Mouse (Mus musculus) CH12.LX (cell line): ENCODE data around the gene Ssb. TPM values are rescaled to one million over a fixed set of nuclear protein-coding genes. Genes with fewer than 3 reads are reported as not detected.

Source experiments
- DNase-seq: peaks from one replicate; pipeline ENCODE4 v3.0.0-alpha.2; 2013; ENCODE audit errors: extremely low read depth
- H3K27ac ChIP-seq: 2 replicates; pipeline ENCODE4 v1.5.1; 2012; ENCODE audit warnings: low read depth, mild to moderate bottlenecking, control low read depth, moderate library complexity; ENCODE audit not compliant: insufficient read depth
- H3K27me3 ChIP-seq: replicated peaks from 2 replicates; pipeline ENCODE3; 2012; ENCODE audit warnings: inconsistent platforms
- H3K36me3 ChIP-seq, 2 experiments: replicated peaks in 1 of 2; 2 replicates each; pipeline versions ENCODE3 to v1.6.1; 2012; ENCODE audit warnings: inconsistent platforms in 1 of 2, low read length in 1 of 2, mild to moderate bottlenecking in 1 of 2, mixed read lengths in 1 of 2, moderate library complexity in 1 of 2; ENCODE audit not compliant: control insufficient read depth in 1 of 2, insufficient read depth in 1 of 2
- H3K4me1 ChIP-seq, 2 experiments: 2 replicates each; pipeline ENCODE4 v1.6.1; 2012; ENCODE audit warnings: inconsistent platforms in 1 of 2, moderate library complexity in 1 of 2; ENCODE audit not compliant: insufficient read depth in 2 of 2, control insufficient read depth in 1 of 2
- H3K4me2 ChIP-seq: 2 replicates; pipeline ENCODE4 v1.6.1; 2012; ENCODE audit warnings: low read depth, mild to moderate bottlenecking, control low read depth; ENCODE audit not compliant: poor library complexity, insufficient read depth, severe bottlenecking
- H3K4me3 ChIP-seq, 3 experiments: fragments of 150-350 bp in 1 of 3; sonication (generic) in 1 of 3; replicated peaks in 1 of 3; 2 replicates each; pipeline versions ENCODE3 to v1.5.1; 2011 to 2012; ENCODE audit warnings: low read depth in 2 of 3, low read length in 2 of 3, mild to moderate bottlenecking in 2 of 3, moderate library complexity in 2 of 3, control low read depth in 1 of 3, improper control_type of control experiment in 1 of 3, inconsistent platforms in 1 of 3, mixed read lengths in 1 of 3; ENCODE audit not compliant: poor library complexity in 1 of 3
- H3K79me2 ChIP-seq: replicated peaks from 2 replicates; pipeline ENCODE4 v1.6.1; 2012; ENCODE audit warnings: mild to moderate bottlenecking, moderate library complexity; ENCODE audit not compliant: control insufficient read depth, poor library complexity, insufficient read depth, severe bottlenecking; ENCODE audit errors: extremely low read depth
- H3K9ac ChIP-seq: 2 replicates; pipeline ENCODE4 v1.6.1; 2012; ENCODE audit warnings: low read depth, mild to moderate bottlenecking, control low read depth, moderate library complexity; ENCODE audit not compliant: insufficient read depth
- H3K9me3 ChIP-seq: replicated peaks from 2 replicates; pipeline ENCODE3; 2012; ENCODE audit warnings: low read length, inconsistent platforms, mixed read lengths
- CHD2 ChIP-seq: IDR thresholded peaks from 2 replicates; pipeline ENCODE4 v1.6.1; 2011; ENCODE audit warnings: low read length, improper control_type of control experiment
- ELF1 ChIP-seq: IDR thresholded peaks from 2 replicates; pipeline ENCODE4 v1.6.1; 2014; ENCODE audit warnings: low read depth, mild to moderate bottlenecking, inconsistent platforms, low read length, improper control_type of control experiment
- HCFC1 ChIP-seq: IDR thresholded peaks from 2 replicates; pipeline ENCODE4 v1.6.1; 2012; ENCODE audit warnings: low read depth, mild to moderate bottlenecking, inconsistent platforms, low read length, improper control_type of control experiment
- SMC3 ChIP-seq: IDR thresholded peaks from 2 replicates; pipeline ENCODE4 v1.6.1; 2011; ENCODE audit warnings: low read depth, low read length, improper control_type of control experiment
- USF2 ChIP-seq: conservative IDR thresholded peaks from 2 replicates; pipeline ENCODE4 v1.6.1; 2011; ENCODE audit warnings: low read depth, low read length, improper control_type of control experiment
- dilution Hi-C: fragments of 300-500 bp; cut with MboI; formaldehyde crosslinking; loops from 2 replicates; pipeline ENCODE4 v1.14.3; 2020; ENCODE audit warnings: low sequenced_read_pairs; ENCODE audit not compliant: extremely low pct_unique_long_range_greater_than_20kb, extremely low pct_ligation_motif_present
- in situ Hi-C: fragments of 300-500 bp; cut with MboI; formaldehyde crosslinking; loops from 3 replicates; pipeline ENCODE4 v1.14.3; 2019; ENCODE audit warnings: low sequenced_read_pairs, low pct_ligation_motif_present, low pct_unique_long_range_greater_than_20kb, mixed read lengths
- polyA plus RNA-seq: library from polyadenylated mRNA; unstranded; fragments of >175 nt; gene quantifications from 2 replicates; pipeline ENCODE4 v1.2.1, GENCODE M21; 2012; ENCODE audit warnings: low read depth; ENCODE audit not compliant: insufficient read length
- total RNA-seq, 2 experiments: library from RNA; depleted of rRNA; stranded (reverse); fragments of 300-350 nt in 1 of 2; fragments of >200 nt in 1 of 2; gene quantifications; 2 replicates each; pipeline ENCODE4 v1.2.3; 2012 to 2014

Ssb gene
- total and polyA plus RNA-seq, 3 experiments, result 124 to 410 (median 281) TPM

GRCm38 (mm10) chr2:69912801-69913200, 51.4 kb downstream of the Ssb start:
- in situ Hi-C loops (no loop called here), dilution Hi-C loops (no loop called here)
- Histone ChIP-seq H3K4me2 (no peak overlapping the region), H3K36me3 (peaks cover 6 to 19% of the 10 kb centered on the region in 2 experiments), H3K4me3 (no peak overlapping the region), H3K9me3 (no peaks in the 10 kb centered on the region), H3K9ac (no peak overlapping the region), H3K79me2 (peaks cover 23% of the 10 kb centered on the region), H3K27ac (no peak overlapping the region), H3K4me1 (no peaks in the 10 kb centered on the region), H3K27me3 (no peaks in the 10 kb centered on the region)
- TF ChIP-seq HCFC1 (no peak), SMC3 (no peak), USF2 (no peak)
- DNase-seq, result no peak

- H3K79me2 ChIP-seq, result peaks cover 5% of the 10 kb centered on the region; the same call in 1 of the 2 replicates
- TF ChIP-seq CHD2 (no peak), ELF1 (no peak)
- in situ Hi-C loops (no loop called here), dilution Hi-C loops (no loop called here)
- no peak for DNase-seq
- no peaks in the 10 kb centered on the region for H3K4me1 ChIP-seq
- H3K4me2 ChIP-seq, result no peak overlapping the region
- no peak overlapping the region for H3K4me3 ChIP-seq
- H3K36me3 ChIP-seq, result peaks cover 12 to 45% of the 10 kb centered on the region in 2 experiments
- no peak overlapping the region for H3K27ac ChIP-seq
- no peaks in the 10 kb centered on the region for H3K27me3 ChIP-seq
- H3K9ac ChIP-seq, result no peak overlapping the region
- no peaks in the 10 kb centered on the region for H3K9me3 ChIP-seq
Measured at GRCm38 (mm10) chr2:69917301-69917700, 55.9 kb downstream of the Ssb start.

Other genes starting within 250 kb of the Ssb start
- gene Bbs5, start 214.4 kb upstream of the Ssb start, total RNA-seq (2012; rRNA removed), result 5.0 and 5.4 TPM in 2 replicates
- gene Bbs5, start 214.4 kb upstream of the Ssb start, total RNA-seq (2014; rRNA removed), result 8.1 and 9.1 TPM in 2 replicates
- gene Bbs5, start 214.4 kb upstream of the Ssb start, polyA plus RNA-seq, result 6.7 and 9.1 TPM in 2 replicates
- 0.04 TPM in 2 replicates for gene Klhl41, start 191.4 kb upstream of the Ssb start, total RNA-seq (2012; rRNA removed)
- 0.11 TPM in 1 of 2 replicates, not detected in the other for gene Klhl41, start 191.4 kb upstream of the Ssb start, total RNA-seq (2014; rRNA removed)
- 0.12 and 0.27 TPM in 2 replicates for gene Klhl41, start 191.4 kb upstream of the Ssb start, polyA plus RNA-seq
- 15.3 and 19.3 TPM in 2 replicates for gene Fastkd1, start 148.0 kb upstream of the Ssb start, total RNA-seq (2012; rRNA removed)
- 19.1 and 21.9 TPM in 2 replicates for gene Fastkd1, start 148.0 kb upstream of the Ssb start, total RNA-seq (2014; rRNA removed)
- 16.6 and 18.5 TPM in 2 replicates for gene Fastkd1, start 148.0 kb upstream of the Ssb start, polyA plus RNA-seq
- 10.3 and 11.5 TPM in 2 replicates for gene Ppig, start 139.0 kb upstream of the Ssb start, total RNA-seq (2012; rRNA removed)
- 12.0 and 12.9 TPM in 2 replicates for gene Ppig, start 139.0 kb upstream of the Ssb start, total RNA-seq (2014; rRNA removed)
- gene Ppig, start 139.0 kb upstream of the Ssb start, polyA plus RNA-seq, result 168 and 180 TPM in 2 replicates
- 1.3 TPM in 2 replicates for gene Ccdc173, start 72.0 kb upstream of the Ssb start, total RNA-seq (2012; rRNA removed)
- gene Ccdc173, start 72.0 kb upstream of the Ssb start, total RNA-seq (2014; rRNA removed), result 1.7 and 1.8 TPM in 2 replicates
- gene Ccdc173, start 72.0 kb upstream of the Ssb start, polyA plus RNA-seq, result 3.6 and 3.9 TPM in 2 replicates
- 12.9 and 14.4 TPM in 2 replicates for gene Phospho2, start 71.9 kb upstream of the Ssb start, total RNA-seq (2012; rRNA removed)
- gene Phospho2, start 71.9 kb upstream of the Ssb start, total RNA-seq (2014; rRNA removed), result 20.1 and 23.4 TPM in 2 replicates
- gene Phospho2, start 71.9 kb upstream of the Ssb start, polyA plus RNA-seq, result 10.2 and 11.1 TPM in 2 replicates
- 0.25 and 0.34 TPM in 2 replicates for gene Klhl23, start 39.6 kb upstream of the Ssb start, total RNA-seq (2012; rRNA removed)
- gene Klhl23, start 39.6 kb upstream of the Ssb start, total RNA-seq (2014; rRNA removed), result 0.05 and 0.23 TPM in 2 replicates
- gene Klhl23, start 39.6 kb upstream of the Ssb start, polyA plus RNA-seq, result 0.09 and 0.11 TPM in 2 replicates
- gene Mettl5, start 24.1 kb downstream of the Ssb start, total RNA-seq (2012; rRNA removed), result 19.6 and 20.4 TPM in 2 replicates
- gene Mettl5, start 24.1 kb downstream of the Ssb start, total RNA-seq (2014; rRNA removed), result 40.4 and 50.4 TPM in 2 replicates
- 39.1 and 42.2 TPM in 2 replicates for gene Mettl5, start 24.1 kb downstream of the Ssb start, polyA plus RNA-seq
- 16.0 and 18.3 TPM in 2 replicates for gene Ubr3, start 35.7 kb downstream of the Ssb start, total RNA-seq (2012; rRNA removed)
- gene Ubr3, start 35.7 kb downstream of the Ssb start, total RNA-seq (2014; rRNA removed), result 17.9 and 21.4 TPM in 2 replicates
- 26.1 and 35.8 TPM in 2 replicates for gene Ubr3, start 35.7 kb downstream of the Ssb start, polyA plus RNA-seq
- gene Myo3b, start 177.6 kb downstream of the Ssb start, total RNA-seq (2012; rRNA removed), result 0.46 and 0.64 TPM in 2 replicates
- 0.58 and 0.63 TPM in 2 replicates for gene Myo3b, start 177.6 kb downstream of the Ssb start, total RNA-seq (2014; rRNA removed)
- gene Myo3b, start 177.6 kb downstream of the Ssb start, polyA plus RNA-seq, result 0.76 and 0.90 TPM in 2 replicates